Mouse (Mus musculus) monocyte, adult 2 months (primary cell): Measurements from ENCODE around the gene Fbxo33.

ENCODE experiments used
- DNase-seq, 2 experiments: peaks; one replicate each; pipeline ENCODE4 v3.0.0; 2022; ENCODE audit warnings: low spot score in 2 of 2, low read depth in 1 of 2

Fbxo33 gene

DNA sequence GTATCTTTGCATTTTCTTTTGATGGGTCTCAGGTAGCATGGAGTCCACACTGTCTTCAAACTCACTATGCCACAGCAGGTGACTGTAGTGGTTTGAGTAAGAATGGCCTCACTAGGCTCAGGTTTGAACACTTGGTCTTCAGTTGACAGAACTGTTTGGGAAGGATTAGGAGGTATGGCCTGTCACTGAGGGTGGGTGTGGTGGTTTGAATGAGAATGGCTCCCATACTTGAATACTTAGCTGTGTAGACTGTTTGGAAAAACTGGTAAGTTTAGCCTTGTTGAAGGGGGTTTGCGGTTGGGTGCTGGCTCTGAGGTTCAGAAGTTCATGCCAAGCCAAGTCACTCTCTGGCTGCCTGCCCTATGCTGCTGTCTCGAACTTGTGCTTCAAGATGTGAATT, 20.2 kb downstream of the Fbxo33 start:
- DNase-seq, result no peak

DNA sequence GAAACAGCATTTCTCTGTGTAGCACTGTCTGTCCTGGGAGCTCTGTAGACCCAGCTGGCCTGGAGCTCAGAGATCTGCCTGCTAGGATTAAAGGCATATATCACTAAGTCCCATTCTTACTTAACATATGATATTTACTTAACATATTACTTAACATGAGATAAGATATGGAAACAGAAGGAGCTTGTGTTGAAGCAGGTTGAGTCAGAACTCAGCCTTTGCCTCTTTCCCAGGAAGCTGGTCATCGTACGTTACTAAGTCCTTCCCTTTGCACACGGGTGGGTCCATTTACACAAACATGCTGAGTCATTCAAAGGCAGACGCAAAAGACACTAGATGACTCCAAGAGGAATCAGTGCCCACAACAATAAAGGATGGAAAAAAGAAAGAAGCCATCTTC, 20.8 kb downstream of the Fbxo33 start:
- no peak for DNase-seq

DNA sequence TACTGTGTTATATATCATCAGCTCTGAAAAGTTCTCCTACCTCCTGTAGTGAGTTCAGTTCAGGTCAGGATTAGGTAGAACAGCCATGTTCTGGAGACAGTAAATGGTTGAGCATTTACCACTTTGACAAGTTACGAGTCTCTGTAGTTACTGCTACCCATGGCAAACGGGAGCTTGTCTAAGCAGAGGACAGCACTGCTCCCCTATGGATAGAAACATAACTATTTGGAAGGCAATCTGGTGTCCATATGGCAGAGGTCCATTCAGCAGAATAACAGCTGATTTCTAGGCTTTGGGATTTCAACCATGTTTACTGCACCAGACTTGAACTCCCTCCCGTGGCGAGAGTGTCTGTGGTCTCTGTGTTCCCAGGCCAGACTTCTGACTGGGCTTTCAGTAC, 23.6 kb downstream of the Fbxo33 start:
- no peak for DNase-seq

DNA sequence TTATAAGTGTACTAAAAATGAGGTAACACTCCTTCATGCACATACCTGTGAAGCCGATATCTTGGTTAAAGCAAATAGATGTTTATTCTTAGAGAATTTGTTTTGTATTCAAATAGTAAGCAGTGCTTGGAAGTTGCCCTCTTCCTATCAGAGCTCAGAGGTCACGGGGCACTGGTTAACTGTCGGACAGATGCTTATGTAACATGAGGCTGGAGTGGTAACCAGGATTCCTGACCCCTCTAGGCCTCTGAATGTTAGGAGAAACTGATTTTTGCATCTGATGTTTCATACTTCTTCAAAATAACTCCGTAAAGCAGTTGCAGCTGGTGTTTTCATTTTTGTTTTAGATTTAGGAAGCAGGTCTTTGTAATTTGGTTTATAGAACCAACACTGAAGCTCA, 24.5 kb downstream of the Fbxo33 start:
- DNase-seq, result no peak

DNA sequence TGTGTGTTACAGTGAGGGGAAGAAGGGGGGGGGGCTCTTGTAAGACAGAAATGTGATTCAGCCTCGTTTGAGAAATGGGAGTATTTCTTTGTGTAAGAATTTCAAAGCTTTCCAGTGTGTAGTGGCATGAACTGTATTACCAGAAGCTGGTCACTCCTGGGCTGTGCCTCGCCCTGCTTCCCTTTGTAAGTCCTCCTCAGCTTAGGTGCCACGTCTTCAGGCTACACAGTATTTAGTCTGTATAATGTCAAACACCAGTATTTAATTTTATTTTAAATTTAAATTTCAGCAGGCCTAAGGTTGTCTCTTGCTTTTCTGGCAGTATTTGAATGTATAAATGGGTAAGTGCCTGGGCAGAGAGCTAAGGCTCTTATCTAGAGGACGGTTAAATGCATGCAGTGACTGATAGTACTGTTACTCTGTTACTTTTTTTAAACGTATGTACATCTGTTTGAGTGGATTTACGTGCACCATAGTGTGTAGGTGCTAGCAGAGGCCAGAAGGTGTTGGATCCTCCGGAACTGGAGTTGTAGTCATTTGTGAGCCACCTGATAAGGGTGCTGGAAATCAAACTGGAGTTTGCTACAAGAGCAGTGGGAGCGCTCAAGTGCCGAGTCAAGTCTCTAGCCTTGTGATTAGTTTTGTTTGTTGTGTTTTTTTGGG, 25.1 kb downstream of the Fbxo33 start:
- no peak for DNase-seq

DNA sequence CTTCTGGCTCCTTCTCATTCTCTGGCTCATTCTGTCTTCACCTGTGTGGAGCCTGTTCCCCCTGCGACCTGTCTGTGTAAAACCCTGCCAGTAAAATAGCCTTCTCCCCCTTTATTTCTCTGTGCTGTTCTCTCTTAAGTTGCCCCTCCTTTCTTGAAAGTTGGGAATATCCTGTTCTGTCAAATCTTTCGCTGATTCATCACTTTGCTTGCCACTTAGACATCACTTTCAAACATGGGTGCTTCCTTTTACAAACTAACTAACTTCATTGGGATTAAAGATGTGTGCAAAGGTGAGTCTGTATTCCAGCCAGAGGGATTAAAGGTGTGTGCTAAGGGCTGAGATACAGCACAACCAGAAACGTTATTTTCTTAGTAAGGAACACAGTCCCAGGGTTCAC, 25.9 kb downstream of the Fbxo33 start:
- DNase-seq, result no peak

DNA sequence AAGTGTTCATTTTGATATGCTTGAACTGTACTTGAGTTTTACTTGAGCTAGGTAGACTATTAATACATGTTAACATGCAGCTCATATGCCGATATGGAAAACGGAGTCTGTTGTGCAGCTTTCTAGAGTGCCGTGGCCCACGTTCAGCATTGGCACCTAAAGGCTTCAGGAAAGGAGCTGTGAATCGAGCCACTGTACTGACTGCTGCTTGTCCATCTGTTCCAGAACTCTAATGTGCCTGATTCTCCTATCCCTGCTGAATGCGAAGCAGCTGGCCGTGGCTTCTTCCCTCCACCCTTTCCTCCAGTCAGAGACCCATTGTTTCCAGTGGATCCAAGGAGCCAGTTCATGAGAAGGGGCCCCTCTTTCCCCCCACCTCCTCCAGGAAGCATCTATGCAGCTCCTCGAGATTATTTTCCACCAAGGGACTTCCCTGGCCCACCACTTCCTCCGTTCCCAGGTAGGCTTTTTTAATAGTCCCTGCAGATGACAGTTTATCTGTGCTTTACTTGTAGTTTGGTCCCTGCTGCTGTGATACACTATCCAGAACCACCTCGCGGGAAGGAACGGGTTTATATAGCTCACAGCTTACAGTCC, 31.3 kb downstream of the Fbxo33 start:
- DNase-seq, result no peak

DNA sequence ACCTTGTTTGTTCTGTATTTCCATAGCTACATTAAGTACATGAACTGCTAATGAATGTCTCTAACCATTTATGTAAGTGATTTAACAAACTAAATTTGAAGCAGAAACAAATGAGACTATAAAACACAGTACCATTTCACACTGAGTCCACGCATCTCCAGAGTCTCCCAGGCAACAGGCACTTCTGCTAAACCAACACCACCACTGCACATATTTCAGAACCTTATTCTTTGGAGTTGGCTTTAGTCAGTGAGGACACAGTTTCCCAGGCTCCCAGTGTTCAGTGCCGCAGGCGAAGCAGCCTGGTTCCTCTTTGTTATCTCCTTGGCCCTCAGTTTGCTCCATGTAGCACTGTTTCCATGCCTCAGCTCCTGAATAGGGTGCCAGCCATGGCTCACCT, 41.7 kb downstream of the Fbxo33 start:
- no peak for DNase-seq

DNA sequence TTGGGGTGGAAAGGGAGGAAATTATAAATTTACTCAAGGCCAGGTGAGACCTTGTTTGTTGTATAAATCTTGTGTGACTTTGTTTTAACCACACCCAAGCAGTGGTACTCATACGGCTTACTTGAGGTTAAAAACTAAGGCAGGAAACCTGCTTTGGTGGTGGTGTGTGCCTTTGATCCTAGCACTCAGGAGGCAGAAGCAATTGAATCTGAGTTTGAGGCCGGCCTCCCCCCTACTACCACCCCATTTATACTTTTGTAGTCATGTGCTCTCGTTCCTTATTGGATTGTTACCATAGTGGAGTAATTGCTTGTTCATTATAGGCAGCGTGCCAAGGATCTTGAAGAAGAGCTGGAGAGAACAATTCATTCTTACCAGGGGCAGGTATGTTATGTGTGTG, 49.6 kb downstream of the Fbxo33 start:
- DNase-seq, result no peak

DNA sequence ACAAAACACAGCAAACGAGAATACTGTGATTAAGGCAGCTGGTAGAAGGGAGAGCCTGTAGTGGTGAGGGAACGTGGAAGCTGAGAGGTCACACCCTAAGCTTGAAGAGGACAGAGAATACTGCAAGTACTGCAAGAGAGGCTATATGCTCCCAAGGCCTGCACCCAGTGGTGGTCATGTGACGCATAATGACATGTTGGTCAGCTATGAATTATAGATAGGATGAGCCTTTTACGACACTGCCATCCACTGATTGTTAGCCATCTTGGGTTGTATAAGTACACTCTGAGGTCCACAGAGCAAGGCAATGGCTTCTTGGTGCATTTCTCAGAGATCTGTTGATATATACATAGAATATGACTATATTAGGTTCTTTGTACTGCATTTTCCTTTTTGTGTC, 53.0 kb downstream of the Fbxo33 start:
- no peak for DNase-seq

DNA sequence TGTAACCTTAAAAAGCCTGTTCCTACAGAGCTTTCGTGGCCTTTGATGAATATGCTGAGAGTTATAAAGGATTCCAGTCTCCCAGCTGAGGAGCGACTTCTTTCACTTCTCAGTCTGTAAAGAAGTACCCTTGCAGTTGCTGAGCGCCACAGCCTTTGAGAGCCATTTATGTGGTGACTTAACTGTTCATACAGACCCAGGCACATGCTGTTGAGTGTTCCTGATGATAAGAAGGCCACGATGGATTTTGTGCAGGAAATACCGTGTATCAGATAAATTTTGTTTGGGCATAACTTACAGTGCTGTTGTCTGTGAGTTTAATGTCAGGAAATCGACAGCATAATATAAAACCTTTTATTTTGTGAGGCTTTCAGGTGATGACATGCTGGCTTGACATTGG, 55.0 kb downstream of the Fbxo33 start:
- DNase-seq, result no peak

DNA sequence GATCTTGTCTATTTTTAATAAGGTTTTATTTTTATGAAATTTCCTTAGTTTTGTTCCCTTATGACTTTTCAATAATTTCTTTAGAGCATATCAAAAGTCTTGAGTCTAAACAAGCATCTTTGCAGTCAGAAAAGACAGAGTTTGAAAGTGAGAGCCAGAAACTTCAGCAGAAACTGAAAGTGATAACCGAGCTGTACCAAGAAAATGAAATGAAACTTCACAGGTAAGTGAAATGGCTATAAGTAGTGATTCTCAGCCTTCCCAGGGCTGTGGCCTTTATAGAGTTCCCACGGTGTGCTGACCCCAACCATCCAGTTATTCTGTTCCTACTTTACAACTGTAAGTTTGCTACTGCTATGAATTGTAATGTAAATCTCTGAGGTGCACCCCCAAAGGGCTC, 56.7 kb downstream of the Fbxo33 start:
- no peak for DNase-seq

DNA sequence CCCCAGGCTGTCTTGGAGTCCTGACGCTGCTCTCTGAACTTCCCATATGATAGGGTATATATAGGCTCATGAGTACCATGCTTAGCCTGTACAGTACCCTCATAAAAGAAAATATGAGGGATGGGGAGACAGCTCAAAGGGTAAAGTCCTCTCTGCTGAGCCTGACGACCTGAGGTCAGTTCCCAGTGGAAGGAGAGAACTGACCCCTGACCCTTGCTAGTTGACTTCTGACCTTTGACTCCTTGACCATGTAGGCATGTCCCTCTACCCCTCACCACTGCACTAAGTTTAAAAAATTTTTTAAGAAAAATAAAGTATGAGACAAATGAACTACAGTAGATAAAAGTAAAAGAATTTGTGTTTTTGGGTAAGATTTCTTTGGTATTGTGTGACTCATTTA, 58.4 kb downstream of the Fbxo33 start:
- DNase-seq, result no peak
